Mouse (Mus musculus) frontal cortex, postnatal 14 days (tissue): Measurements from ENCODE around the gene Nexn.
A peak's percentile ranks its signal among the peaks of the same experiment; 100 is the strongest.
"Not testable (repeated sequence)": the region's sequence is repeated elsewhere in the genome, so short reads cannot be mapped to it uniquely, and the experiment has no call there.

Experiments used
- DNase-seq, 2 experiments: peaks; one replicate each; pipeline ENCODE4 v3.0.0; 2022; ENCODE audit warnings: low spot score in 2 of 2

Nexn gene

GRCm38 (mm10) chr3:152266036-152266421, at the start of gene Nexn:
TSS of gene Nexn (minus strand) at chr3:152266350.
- no peak for DNase-seq

- DNase-seq, result peak in 1 of 2 experiments; percentile 55
These were observed 49.5 kb upstream of the Nexn start for GRCm38 (mm10) chr3:152315613-152316012.

GRCm38 (mm10) chr3:152314666-152315065, 48.5 kb upstream of the Nexn start:
- DNase-seq, result not testable (repeated sequence)

- DNase-seq, result no peak
These were observed 43.1 kb upstream of the Nexn start for GRCm38 (mm10) chr3:152309250-152309645.

GRCm38 (mm10) chr3:152308485-152309249, 42.5 kb upstream of the Nexn start:
- DNase-seq, result no peak

GRCm38 (mm10) chr3:152305971-152306370, 39.8 kb upstream of the Nexn start:
- DNase-seq, result no peak

- DNase-seq, result no peak
These were observed 38.9 kb upstream of the Nexn start for GRCm38 (mm10) chr3:152305080-152305479.

- DNase-seq, result peak in 1 of 2 experiments; percentile 12
These were observed 38.1 kb upstream of the Nexn start for GRCm38 (mm10) chr3:152304093-152304815.

GRCm38 (mm10) chr3:152302991-152303390, 36.8 kb upstream of the Nexn start:
- DNase-seq, result no peak

GRCm38 (mm10) chr3:152300376-152301337, 34.5 kb upstream of the Nexn start:
- DNase-seq, result no peak

- no peak for DNase-seq
These were observed 29.7 kb upstream of the Nexn start for GRCm38 (mm10) chr3:152295896-152296295.

GRCm38 (mm10) chr3:152294400-152294799, 28.2 kb upstream of the Nexn start:
- no peak for DNase-seq

- no peak for DNase-seq
These were observed 27.5 kb upstream of the Nexn start for GRCm38 (mm10) chr3:152293530-152294181.

GRCm38 (mm10) chr3:152291895-152292294, 25.7 kb upstream of the Nexn start:
- DNase-seq, result no peak

- DNase-seq, result no peak
These were observed 24.1 kb upstream of the Nexn start for GRCm38 (mm10) chr3:152290175-152290798.

- no peak for DNase-seq
These were observed 22.6 kb upstream of the Nexn start for GRCm38 (mm10) chr3:152288740-152289139.

GRCm38 (mm10) chr3:152288276-152288675, 22.1 kb upstream of the Nexn start:
- DNase-seq, result no peak

- no peak for DNase-seq
These were observed 21.7 kb upstream of the Nexn start for GRCm38 (mm10) chr3:152287810-152288209.

- DNase-seq, result no peak
These were observed 18.6 kb upstream of the Nexn start for GRCm38 (mm10) chr3:152284759-152285158.

- no peak for DNase-seq
These were observed 18.2 kb upstream of the Nexn start for GRCm38 (mm10) chr3:152284306-152284705.

- DNase-seq, result no peak
These were observed 16.0 kb upstream of the Nexn start for GRCm38 (mm10) chr3:152282126-152282525.
